Mouse (Mus musculus) MEL (cell line): ENCODE data around the gene Gnaz. TPM values are rescaled to one million over a fixed set of nuclear protein-coding genes. Genes with fewer than 3 reads are reported as not detected.

ENCODE experiments used
- DNase-seq: peaks from one replicate; pipeline ENCODE4 v3.0.0; 2011; ENCODE audit warnings: low read depth, low spot score
- H3K27ac ChIP-seq: 2 replicates; pipeline ENCODE4 v1.5.1; 2012; ENCODE audit warnings: low read depth, mild to moderate bottlenecking, control low read depth, low read length, moderate library complexity; ENCODE audit not compliant: control insufficient read depth
- H3K27me3 ChIP-seq, 2 experiments: fragments of 150-350 bp in 1 of 2; sonication (generic) in 1 of 2; 2 replicates each; pipeline ENCODE4 v1.6.1; 2012; ENCODE audit warnings: low read length in 2 of 2, mild to moderate bottlenecking in 2 of 2, improper control_type of control experiment in 1 of 2, moderate library complexity in 1 of 2; ENCODE audit not compliant: insufficient read depth in 2 of 2, control insufficient read depth in 1 of 2
- H3K36me3 ChIP-seq, 2 experiments: 2 replicates each; pipeline ENCODE4 v1.6.1; 2012 to 2014; ENCODE audit warnings: low read length in 2 of 2, improper control_type of control experiment in 1 of 2, inconsistent platforms in 1 of 2, mild to moderate bottlenecking in 1 of 2; ENCODE audit not compliant: insufficient read depth in 2 of 2, control insufficient read depth in 1 of 2
- H3K4me1 ChIP-seq, 2 experiments: fragments of 150-350 bp in 1 of 2; sonication (generic) in 1 of 2; 2 replicates each; pipeline ENCODE4 v1.6.1; 2012; ENCODE audit warnings: low read length in 2 of 2, improper control_type of control experiment in 1 of 2, mild to moderate bottlenecking in 1 of 2; ENCODE audit not compliant: insufficient read depth in 2 of 2, control insufficient read depth in 1 of 2
- H3K4me3 ChIP-seq, 2 experiments: fragments of 150-350 bp in 1 of 2; sonication (generic) in 1 of 2; 2 replicates each; pipeline ENCODE4 v1.5.1; 2012; ENCODE audit warnings: low read depth in 2 of 2, low read length in 2 of 2, mild to moderate bottlenecking in 2 of 2, moderate library complexity in 2 of 2, control low read depth in 1 of 2, improper control_type of control experiment in 1 of 2; ENCODE audit not compliant: control insufficient read depth in 1 of 2, insufficient read depth in 1 of 2
- H3K79me2 ChIP-seq: 2 replicates; pipeline ENCODE4 v1.6.1; 2012; ENCODE audit warnings: mild to moderate bottlenecking, low read length, moderate library complexity; ENCODE audit not compliant: control insufficient read depth, poor library complexity, insufficient read depth
- H3K9ac ChIP-seq: 2 replicates; pipeline ENCODE4 v1.6.1; 2012; ENCODE audit warnings: low read depth, mild to moderate bottlenecking, control low read depth, low read length, moderate library complexity; ENCODE audit not compliant: control insufficient read depth, poor library complexity, severe bottlenecking
- H3K9me3 ChIP-seq: fragments of 150-350 bp; sonication (generic); replicated peaks from 2 replicates; pipeline ENCODE4 v1.6.1; 2012; ENCODE audit warnings: mild to moderate bottlenecking, low read length, improper control_type of control experiment, moderate library complexity; ENCODE audit not compliant: insufficient read depth
- BHLHE40 ChIP-seq: IDR thresholded peaks from 2 replicates; pipeline ENCODE4 v1.6.1; 2012; ENCODE audit warnings: low read depth, mild to moderate bottlenecking, inconsistent platforms, low read length, improper control_type of control experiment, borderline replicate concordance
- CTCF ChIP-seq, 3 experiments: IDR thresholded peaks in 2 of 3; conservative IDR thresholded peaks in 1 of 3; 2 replicates each; pipeline ENCODE4 v1.5.1; 2011 to 2012; ENCODE audit warnings: low read length in 3 of 3, low read depth in 2 of 3, mild to moderate bottlenecking in 2 of 3, improper control_type of control experiment in 1 of 3, inconsistent platforms in 1 of 3, mixed read lengths in 1 of 3, moderate library complexity in 1 of 3; ENCODE audit not compliant: control insufficient read depth in 1 of 3, insufficient read depth in 1 of 3, poor library complexity in 1 of 3, severe bottlenecking in 1 of 3
- ELF1 ChIP-seq: IDR thresholded peaks from 2 replicates; pipeline ENCODE4 v1.6.1; 2014; ENCODE audit warnings: low read depth, mild to moderate bottlenecking, inconsistent platforms, low read length, improper control_type of control experiment, moderate library complexity
- EP300 ChIP-seq, 2 experiments: IDR thresholded peaks; 2 replicates each; pipeline ENCODE4 v1.6.1; 2011; ENCODE audit warnings: improper control_type of control experiment in 2 of 2, low read length in 2 of 2, low read depth in 1 of 2, mild to moderate bottlenecking in 1 of 2
- GABPA ChIP-seq: IDR thresholded peaks from 2 replicates; pipeline ENCODE4 v1.6.1; 2012; ENCODE audit warnings: low read depth, mild to moderate bottlenecking, inconsistent platforms, low read length, improper control_type of control experiment, moderate library complexity
- HCFC1 ChIP-seq: IDR thresholded peaks from 2 replicates; pipeline ENCODE4 v1.6.1; 2012; ENCODE audit warnings: low read depth, mild to moderate bottlenecking, inconsistent platforms, low read length, improper control_type of control experiment, moderate library complexity
- JUND ChIP-seq: IDR thresholded peaks from 2 replicates; pipeline ENCODE4 v1.6.1; 2011; ENCODE audit warnings: low read depth, mild to moderate bottlenecking, improper control_type of control experiment, low read length
- KAT2A ChIP-seq: conservative IDR thresholded peaks from 2 replicates; pipeline ENCODE4 v1.6.1; 2012; ENCODE audit warnings: low read depth, low read length, improper control_type of control experiment, inconsistent platforms
- MAFK ChIP-seq: IDR thresholded peaks from 2 replicates; pipeline ENCODE4 v1.6.1; 2011; ENCODE audit warnings: low read depth, mild to moderate bottlenecking, low read length, improper control_type of control experiment, borderline replicate concordance
- MEF2A ChIP-seq: IDR thresholded peaks from 2 replicates; pipeline ENCODE4 v1.6.1; 2014; ENCODE audit warnings: low read depth, mild to moderate bottlenecking, inconsistent platforms, low read length, improper control_type of control experiment; ENCODE audit not compliant: poor library complexity, insufficient replicate concordance, severe bottlenecking; ENCODE audit errors: extremely low read depth
- MXI1 ChIP-seq: IDR thresholded peaks from 2 replicates; pipeline ENCODE4 v1.6.1; 2011; ENCODE audit warnings: mild to moderate bottlenecking, low read depth, low read length, improper control_type of control experiment
- MYB ChIP-seq: IDR thresholded peaks from 2 replicates; pipeline ENCODE4 v1.6.1; 2011; ENCODE audit warnings: mild to moderate bottlenecking, low read depth, low read length, improper control_type of control experiment
- MYC ChIP-seq: IDR thresholded peaks from 2 replicates; pipeline ENCODE4 v1.6.1; 2011; ENCODE audit warnings: low read depth, mild to moderate bottlenecking, low read length, improper control_type of control experiment, moderate library complexity
- NRF1 ChIP-seq: IDR thresholded peaks from 2 replicates; pipeline ENCODE4 v1.6.1; 2014; ENCODE audit warnings: low read depth, mild to moderate bottlenecking, inconsistent platforms, low read length, improper control_type of control experiment, moderate library complexity; ENCODE audit not compliant: poor library complexity, insufficient read depth, severe bottlenecking
- POLR2A ChIP-seq, 2 experiments: IDR thresholded peaks; 2 replicates each; pipeline ENCODE4 v1.6.1; 2011 to 2012; ENCODE audit warnings: low read length in 2 of 2, mild to moderate bottlenecking in 2 of 2, control low read depth in 1 of 2, improper control_type of control experiment in 1 of 2, low read depth in 1 of 2, moderate library complexity in 1 of 2; ENCODE audit not compliant: control insufficient read depth in 1 of 2, insufficient read depth in 1 of 2, poor library complexity in 1 of 2
- POLR2AphosphoS2 ChIP-seq: IDR thresholded peaks from 2 replicates; pipeline ENCODE4 v1.6.1; 2011; ENCODE audit warnings: low read length, improper control_type of control experiment
- RAD21 ChIP-seq: IDR thresholded peaks from 2 replicates; pipeline ENCODE4 v1.6.1; 2011; ENCODE audit warnings: mild to moderate bottlenecking, low read depth, low read length, improper control_type of control experiment
- TBP ChIP-seq: IDR thresholded peaks from 2 replicates; pipeline ENCODE4 v1.8.0; 2011; ENCODE audit warnings: low read depth, low read length, improper control_type of control experiment
- TCF12 ChIP-seq: IDR thresholded peaks from 2 replicates; pipeline ENCODE4 v1.6.1; 2014; ENCODE audit warnings: low read depth, mild to moderate bottlenecking, inconsistent platforms, low read length, improper control_type of control experiment, moderate library complexity
- UBTF ChIP-seq: IDR thresholded peaks from 2 replicates; pipeline ENCODE4 v1.6.1; 2012; ENCODE audit warnings: low read depth, mild to moderate bottlenecking, inconsistent platforms, low read length, improper control_type of control experiment, moderate library complexity, borderline replicate concordance; ENCODE audit not compliant: insufficient read depth
- ZC3H11A ChIP-seq: IDR thresholded peaks from 2 replicates; pipeline ENCODE4 v1.6.1; 2012; ENCODE audit warnings: low read depth, mild to moderate bottlenecking, inconsistent platforms, low read length, improper control_type of control experiment
- ZMIZ1 ChIP-seq: IDR thresholded peaks from 2 replicates; pipeline ENCODE4 v1.6.1; 2012; ENCODE audit warnings: low read depth, mild to moderate bottlenecking, inconsistent platforms, low read length, improper control_type of control experiment, moderate library complexity
- ZNF384 ChIP-seq: IDR thresholded peaks from 2 replicates; pipeline ENCODE4 v1.6.1; 2012; ENCODE audit warnings: low read depth, mild to moderate bottlenecking, inconsistent platforms, low read length, improper control_type of control experiment
- polyA plus RNA-seq, 2 experiments: library from polyadenylated mRNA; stranded (reverse) in 1 of 2; unstranded in 1 of 2; fragments of >175 nt in 1 of 2; fragments of >200 nt in 1 of 2; gene quantifications; 2 replicates each; pipeline versions ENCODE4 v1.2.1 to v1.2.4; 2012; ENCODE audit warnings: low replicate concordance in 2 of 2, low read depth in 1 of 2; ENCODE audit not compliant: insufficient read length in 2 of 2, insufficient read depth in 1 of 2, missing spikeins in 1 of 2
- total RNA-seq: library from RNA; depleted of rRNA; stranded (reverse); fragments of 300-350 nt; gene quantifications from 2 replicates; pipeline ENCODE4 v1.2.3, GENCODE M21; 2012

The Gnaz gene
- total and polyA plus RNA-seq, 3 experiments, result not detected

GRCm38 (mm10) chr10:75051364-75052074 lies 84.5 kb downstream of the Gnaz start:
- Histone ChIP-seq H3K4me3 (no peak overlapping the region), H3K36me3 (no peaks in the 10 kb centered on the region), H3K9me3 (no peaks in the 10 kb centered on the region)

GRCm38 (mm10) chr10:75052902-75053301 lies 85.9 kb downstream of the Gnaz start:
- Histone ChIP-seq H3K4me1 (no peaks in the 10 kb centered on the region), H3K9ac (no peak overlapping the region), H3K9me3 (no peaks in the 10 kb centered on the region), H3K27me3 (no peaks in the 10 kb centered on the region), H3K36me3 (no peaks in the 10 kb centered on the region), H3K27ac (no peak overlapping the region), H3K79me2 (no peaks in the 10 kb centered on the region), H3K4me3 (no peak overlapping the region)
- no peak for DNase-seq
- TF ChIP-seq KAT2A, result no peak
- TF ChIP-seq ZMIZ1, result no peak
- TF ChIP-seq ELF1, result no peak
- no peak for TF ChIP-seq EP300 (IDR thresholded peaks at IDR 0.05; ENCODE audit: low read depth in 1 of 2, low read length in 2 of 2)
- no peak for TF ChIP-seq MYB
- TF ChIP-seq POLR2AphosphoS2, result no peak
- no peak for TF ChIP-seq MEF2A
- TF ChIP-seq RAD21, result no peak
- TF ChIP-seq BHLHE40, result no peak
- TF ChIP-seq UBTF, result no peak
- no peak for TF ChIP-seq ZNF384
- no peak for TF ChIP-seq GABPA
- TF ChIP-seq MAFK, result no peak
- no peak for TF ChIP-seq CTCF (IDR thresholded peaks at IDR 0.05 in 2 of 3, conservative IDR thresholded peaks at IDR 0.05 in 1 of 3; ENCODE audit: control insufficient read depth in 1 of 3, insufficient read depth in 1 of 3, low read depth in 2 of 3, low read length in 3 of 3, poor library complexity in 1 of 3, severe bottlenecking in 1 of 3)
- no peak for TF ChIP-seq MYC
- TF ChIP-seq MXI1, result no peak

More at GRCm38 (mm10) chr10:75051364-75052074, 84.5 kb downstream of the Gnaz start:
- no peaks in the 10 kb centered on the region for H3K27me3 ChIP-seq
- no peaks in the 10 kb centered on the region for H3K79me2 ChIP-seq
- H3K27ac ChIP-seq, result no peak overlapping the region
- no peak overlapping the region for H3K9ac ChIP-seq
- TF ChIP-seq TCF12 (no peak), NRF1 (no peak), POLR2AphosphoS2 (no peak), TBP (no peak), HCFC1 (no peak), ZC3H11A (no peak), ZNF384 (no peak), JUND (no peak), MYB (no peak), POLR2A (IDR thresholded peaks at IDR 0.05; ENCODE audit: control insufficient read depth in 1 of 2, insufficient read depth in 1 of 2, low read depth in 1 of 2, low read length in 2 of 2, poor library complexity in 1 of 2) (no peak), BHLHE40 (no peak)
- H3K4me1 ChIP-seq, result no peaks in the 10 kb centered on the region
- no peak for DNase-seq
